Mouse (Mus musculus) adrenal gland, postnatal 14 days (tissue): ENCODE results near the gene Ppfia4. TPM values are rescaled to one million over a fixed set of nuclear protein-coding genes. Genes with fewer than 3 reads are reported as not detected.

ENCODE experiments used
- DNase-seq: peaks from one replicate; pipeline ENCODE4 v3.0.0; 2021; ENCODE audit warnings: mixed read lengths
- total RNA-seq: library from RNA; stranded (reverse); gene quantifications from 2 replicates; pipeline ENCODE4 v1.2.3, GENCODE M21; 2021

Gene Ppfia4
- total RNA-seq, 1 experiment from 2014 or later, result 0.67 TPM

GRCm38 (mm10) chr1:134339162-134339561, 6.4 kb upstream of the Ppfia4 start:
- DNase-seq, result no peak

DNA sequence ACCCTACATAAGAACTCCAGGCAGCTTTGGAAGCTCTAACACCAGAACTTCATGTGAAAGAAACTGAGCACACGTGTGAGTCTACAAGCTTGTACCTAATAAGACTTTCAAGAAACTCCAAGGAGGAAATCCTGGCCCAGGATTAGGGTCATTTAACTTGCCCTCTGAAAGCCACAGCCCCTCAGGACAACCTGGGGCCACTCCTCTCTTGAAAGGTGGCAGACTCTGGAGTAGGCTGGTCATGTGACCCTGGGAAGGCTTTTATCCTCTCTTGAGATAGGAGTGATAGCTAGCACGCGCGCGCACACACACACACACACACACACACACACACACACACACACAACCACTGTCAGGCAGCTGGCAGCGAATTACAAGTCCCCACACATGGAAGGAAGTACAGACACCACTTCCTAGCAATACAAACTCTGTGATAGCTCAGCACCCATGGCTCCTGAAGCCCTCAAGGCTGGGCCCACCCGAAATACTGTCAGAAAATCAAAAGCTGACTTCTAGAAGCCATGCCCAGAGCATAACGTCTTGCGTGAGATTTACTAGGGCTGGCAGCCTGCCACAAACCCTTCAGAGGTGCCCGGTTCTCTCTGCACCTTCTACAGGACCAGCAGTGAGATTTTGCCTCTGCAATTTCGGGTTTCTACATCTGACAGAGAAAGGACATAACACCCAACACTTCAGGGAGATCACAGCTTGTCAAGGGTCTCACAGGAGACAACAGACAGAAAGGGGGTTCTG, 4.4 kb upstream of the Ppfia4 start:
- no peak for DNase-seq

GRCm38 (mm10) chr1:134335924-134336810, 3.4 kb upstream of the Ppfia4 start:
- DNase-seq, result no peak

DNA sequence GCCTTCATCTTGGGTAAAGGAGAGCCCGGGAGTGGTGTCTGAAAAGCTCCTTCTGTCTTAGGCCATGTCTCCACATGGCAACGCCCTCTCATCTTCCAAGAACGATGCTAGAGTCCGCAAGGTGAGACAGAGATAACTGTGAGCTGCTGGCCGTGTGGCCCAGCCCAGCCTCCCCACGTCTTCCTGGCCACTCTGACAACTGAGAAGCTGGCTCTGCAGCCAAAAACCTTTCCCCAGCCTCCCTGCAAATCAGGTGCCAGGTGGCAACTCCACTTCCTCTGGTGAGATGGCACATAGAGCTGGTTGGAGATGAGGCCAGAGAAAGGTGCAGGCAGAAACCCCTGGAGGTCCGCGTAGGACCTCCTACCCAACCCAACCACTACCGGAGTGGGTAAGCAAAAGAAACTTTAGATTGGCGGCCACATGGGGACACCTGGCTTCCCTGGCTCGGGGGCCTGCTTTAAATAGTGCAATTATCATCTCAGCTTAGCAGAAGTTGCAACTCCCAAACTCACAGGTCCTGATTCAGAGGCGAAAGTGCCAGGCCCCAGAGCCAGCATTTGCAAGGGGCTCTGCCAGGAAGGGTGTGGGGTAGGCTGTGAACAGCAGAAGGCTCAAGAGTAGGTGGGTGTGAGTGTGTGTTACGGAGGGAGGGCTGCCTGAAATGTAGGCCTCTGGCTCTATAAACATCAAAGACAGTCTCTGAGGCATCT, 2.6 kb upstream of the Ppfia4 start:
- no peak for DNase-seq

DNA sequence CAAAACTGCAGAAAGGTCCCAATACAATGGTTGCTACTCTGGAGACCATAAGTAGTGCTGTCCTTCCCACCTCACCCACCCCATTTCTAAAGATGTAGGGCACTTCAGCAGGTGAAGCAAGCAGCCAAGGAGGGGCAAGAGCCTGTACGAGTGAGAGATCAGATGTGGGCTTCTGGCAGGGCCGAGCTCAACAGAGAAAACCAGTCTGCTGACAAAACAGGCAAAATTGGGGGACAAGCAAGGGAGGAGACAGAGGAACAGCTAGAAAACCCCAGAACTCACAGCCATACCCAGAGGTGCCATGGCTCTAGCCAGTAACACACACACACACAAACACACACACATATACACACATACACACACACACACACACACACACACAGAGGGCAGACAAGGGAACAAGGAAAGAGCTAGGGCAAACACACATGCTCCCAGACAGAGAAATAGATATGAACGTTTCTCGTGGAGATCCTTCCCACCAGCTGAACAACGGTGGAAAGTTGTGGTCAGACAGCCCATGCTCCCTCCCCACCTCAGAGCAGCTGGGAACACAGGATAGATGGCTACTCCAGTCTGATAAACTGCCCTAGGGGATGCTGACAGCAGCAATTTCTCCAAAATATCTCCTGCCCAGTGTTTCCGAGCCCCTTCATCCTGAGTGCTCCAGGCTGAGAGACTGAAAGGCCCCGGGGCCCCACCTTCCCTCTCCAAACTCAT, 1.5 kb upstream of the Ppfia4 start:
- no peak for DNase-seq

GRCm38 (mm10) chr1:134333371-134334110, 813 bp upstream of the Ppfia4 start:
- DNase-seq, result no peak

GRCm38 (mm10) chr1:134331879-134332635, 671 bp downstream of the Ppfia4 start:
- DNase-seq, result peak; percentile 89

DNA sequence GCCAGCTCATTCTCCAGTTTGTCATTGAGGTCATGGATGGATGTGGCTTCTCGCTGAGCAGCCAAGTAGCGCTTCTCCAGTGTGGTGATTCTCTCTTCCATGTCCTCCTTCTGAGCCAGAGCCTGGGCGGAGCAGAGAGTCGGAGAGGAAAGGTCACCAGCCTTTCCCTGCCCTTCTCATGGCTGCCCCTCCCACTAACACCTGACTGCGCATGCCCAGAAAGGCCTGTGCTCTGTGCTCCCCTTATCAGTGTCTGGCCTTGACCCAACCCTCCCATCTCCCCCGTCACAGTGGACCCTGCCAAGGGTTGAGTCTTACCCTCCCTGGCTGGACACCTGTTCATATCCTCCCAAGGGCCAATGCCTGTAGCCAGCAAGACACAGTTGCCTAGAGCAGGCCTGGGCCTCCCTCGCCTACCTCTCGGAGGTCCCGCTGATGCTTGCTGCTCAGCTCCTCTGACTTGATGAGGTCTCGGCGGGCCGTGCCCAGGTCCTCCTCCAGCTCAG, 5.8 kb downstream of the Ppfia4 start:
- DNase-seq, result no peak

DNA sequence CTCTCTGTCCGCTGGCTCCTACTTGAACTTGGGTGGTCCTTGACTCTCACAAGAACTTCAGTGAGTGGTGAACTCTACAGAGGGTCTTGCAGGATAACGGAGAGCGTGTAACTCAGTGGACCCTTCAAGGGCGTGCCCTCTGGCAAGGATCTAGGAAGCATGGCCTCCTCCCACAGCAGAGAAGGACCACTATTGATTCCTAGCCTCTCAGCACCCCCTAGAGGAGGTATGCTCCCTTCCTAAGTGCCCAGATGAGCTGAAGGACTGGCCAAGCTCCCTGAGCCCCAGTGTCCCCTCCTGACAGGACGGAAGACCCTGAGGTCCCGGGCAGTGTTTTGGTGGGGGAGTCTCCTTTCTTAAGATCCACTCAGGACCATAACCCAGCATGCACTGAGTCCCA, 10.1 kb downstream of the Ppfia4 start:
- peak; percentile 51 for DNase-seq

- peak; percentile 28 for DNase-seq
Observed at GRCm38 (mm10) chr1:134320691-134321301, 11.9 kb downstream of the Ppfia4 start.

- DNase-seq, result no peak
Observed at GRCm38 (mm10) chr1:134318261-134318660, 14.5 kb downstream of the Ppfia4 start.

DNA sequence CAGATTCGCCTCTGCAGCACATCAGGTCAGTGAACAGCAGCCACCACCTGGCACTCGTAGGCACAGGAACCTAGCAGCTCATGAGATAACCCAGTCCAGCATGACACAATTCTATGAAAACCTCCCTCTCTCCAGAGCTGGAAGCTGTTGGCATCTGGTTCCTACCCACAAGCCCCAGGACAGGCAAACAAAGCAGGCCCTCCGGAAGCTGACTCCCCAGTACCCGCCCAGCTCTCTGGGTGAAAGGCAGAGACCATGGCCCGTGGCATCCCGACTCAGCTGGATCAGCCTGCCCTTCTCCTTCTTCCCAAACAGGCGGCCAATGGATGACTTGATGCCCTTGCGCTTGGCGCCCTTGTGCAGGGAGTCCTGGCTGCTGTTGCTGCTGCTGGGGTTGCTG, 16.4 kb downstream of the Ppfia4 start:
- no peak for DNase-seq

- no peak for DNase-seq
Observed at GRCm38 (mm10) chr1:134315181-134315580, 17.5 kb downstream of the Ppfia4 start.

GRCm38 (mm10) chr1:134311760-134312159, 21.0 kb downstream of the Ppfia4 start:
- DNase-seq, result no peak

DNA sequence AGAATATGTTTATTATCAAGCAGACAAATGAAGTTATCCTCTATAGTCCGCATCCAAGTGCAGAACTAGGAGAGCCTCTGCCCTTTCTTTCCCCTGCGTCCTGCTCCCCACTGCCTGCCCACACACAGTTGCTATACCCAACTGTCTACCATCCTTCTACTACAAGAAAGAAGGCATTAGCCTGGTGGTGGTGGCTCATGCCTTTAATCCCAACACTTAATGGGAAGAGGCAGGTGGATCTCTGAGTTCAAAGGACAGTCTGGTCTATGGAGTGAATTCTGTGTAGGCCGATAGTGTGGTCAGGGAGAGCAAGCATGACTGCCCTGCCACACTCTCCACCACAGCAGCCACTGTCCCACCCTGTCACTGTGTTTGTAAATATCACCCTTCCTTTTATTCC, 22.0 kb downstream of the Ppfia4 start:
- DNase-seq, result no peak

DNA sequence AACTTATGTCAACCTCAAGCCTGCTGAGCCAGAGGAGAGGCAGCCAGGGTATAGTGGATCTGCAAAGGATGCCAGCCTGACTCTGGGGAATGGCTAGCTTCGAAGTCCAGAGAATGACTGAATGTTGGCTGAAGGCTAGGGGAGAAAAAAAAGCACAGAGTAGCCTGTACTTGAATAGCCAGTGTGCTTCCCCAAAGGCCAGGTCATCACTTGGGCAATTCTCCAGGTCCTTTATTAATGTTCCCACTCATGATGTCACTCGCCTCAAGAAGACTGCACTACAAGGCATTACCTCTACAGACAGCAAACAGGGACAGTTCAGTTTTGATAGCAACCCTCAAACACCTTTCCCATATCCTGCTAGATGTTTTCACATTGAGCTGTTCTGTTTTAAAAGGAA, 22.4 kb downstream of the Ppfia4 start:
- DNase-seq, result no peak

DNA sequence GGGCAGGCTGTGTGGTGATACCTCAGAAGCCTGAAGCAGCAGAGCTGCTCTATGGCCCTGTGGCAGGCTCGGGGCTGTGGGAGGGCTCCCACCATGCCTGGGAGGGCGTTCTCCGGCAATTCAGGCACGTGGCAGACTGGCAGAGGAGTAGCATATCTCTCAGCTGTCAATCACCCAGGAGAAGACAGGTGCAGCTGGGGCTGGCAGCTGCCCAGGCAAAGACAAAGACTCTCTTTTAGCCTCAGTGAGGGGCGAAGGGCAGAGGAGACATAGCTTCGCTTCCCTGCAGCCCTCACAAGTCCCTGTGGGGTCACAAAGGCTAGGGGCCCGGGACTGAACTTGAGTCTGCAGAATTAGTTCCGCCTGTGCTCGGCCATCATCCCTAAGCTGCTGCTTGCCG, 25.3 kb downstream of the Ppfia4 start:
- DNase-seq, result no peak

- DNase-seq, result no peak
Observed at GRCm38 (mm10) chr1:134304940-134305339, 27.8 kb downstream of the Ppfia4 start.

GRCm38 (mm10) chr1:134302568-134303238, 30.0 kb downstream of the Ppfia4 start:
- DNase-seq, result peak; percentile 58
